Mouse (Mus musculus) embryonic stem cell, embryonic (primary cell): Measurements from ENCODE around the gene Slc36a2.

Experiments used
- CTCF ChIA-PET, 4 experiments: fragments of 300-600 bp in 2 of 4; fragments of 350-600 bp in 2 of 4; sonication (Branson Sonifier 250); formaldehyde crosslinking; loops; one replicate each; lab custom pipeline; 2022; ENCODE audit warnings: inconsistent platforms in 2 of 4; lab: Charles Lee
- POLR2A ChIA-PET, 4 experiments: fragments of 300-600 bp in 2 of 4; fragments of 350-600 bp in 2 of 4; sonication (Branson Sonifier 250); formaldehyde crosslinking; loops; one replicate each; lab custom pipeline; 2022; ENCODE audit warnings: antibody characterized with exemption in 4 of 4, inconsistent platforms in 1 of 4; lab: Charles Lee

Gene Slc36a2

DNA sequence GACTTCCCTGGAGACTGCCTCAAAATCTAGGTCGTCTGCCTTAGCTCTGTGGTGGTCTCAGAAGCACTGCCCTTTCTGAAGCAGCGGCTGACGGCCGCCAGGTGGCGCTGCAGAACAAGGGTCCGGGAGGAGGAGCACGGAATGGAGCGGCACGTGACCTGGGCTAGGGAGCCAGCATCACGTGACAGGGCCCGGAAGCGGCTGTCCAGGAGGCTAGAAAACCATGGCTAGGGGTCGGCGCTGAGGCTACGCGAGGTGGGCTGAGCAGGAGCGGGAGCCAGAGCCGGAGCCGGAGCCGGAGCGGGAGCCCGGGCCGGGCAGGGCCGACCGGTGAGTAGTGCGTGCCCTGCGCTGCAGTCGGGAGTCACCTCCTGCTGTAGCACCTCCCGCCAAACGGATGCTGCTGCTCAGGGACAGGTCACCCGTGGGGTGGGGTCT, 19.3 kb upstream of the Slc36a2 start, which contains the start of gene Slc36a1:
Gene Slc36a1 (plus strand): TSS at position 192 of the 438 bp plus-strand sequence.
- ChIA-PET POLR2A (interaction anchor here (0.6 to 4.0 kb wide), 31 partner anchors 9 to 407 kb away, joined by 3 to 38 read pairs (median 4); partner anchors contain the start of genes G3bp1 (in 2 of the 4), Atox1 (in 1 of the 4), Gm2a (in 1 of the 4) and Slc36a2 (in 1 of the 4)), CTCF (interaction anchor here (0.5 to 5.4 kb wide), 67 partner anchors 8 to 372 kb away, joined by 3 to 109 read pairs (median 4); partner anchors contain the start of genes Slc36a2 (in 2 of the 4), Atox1 (in 1 of the 4), Fat2 (in 1 of the 4) and G3bp1 (in 1 of the 4))

DNA sequence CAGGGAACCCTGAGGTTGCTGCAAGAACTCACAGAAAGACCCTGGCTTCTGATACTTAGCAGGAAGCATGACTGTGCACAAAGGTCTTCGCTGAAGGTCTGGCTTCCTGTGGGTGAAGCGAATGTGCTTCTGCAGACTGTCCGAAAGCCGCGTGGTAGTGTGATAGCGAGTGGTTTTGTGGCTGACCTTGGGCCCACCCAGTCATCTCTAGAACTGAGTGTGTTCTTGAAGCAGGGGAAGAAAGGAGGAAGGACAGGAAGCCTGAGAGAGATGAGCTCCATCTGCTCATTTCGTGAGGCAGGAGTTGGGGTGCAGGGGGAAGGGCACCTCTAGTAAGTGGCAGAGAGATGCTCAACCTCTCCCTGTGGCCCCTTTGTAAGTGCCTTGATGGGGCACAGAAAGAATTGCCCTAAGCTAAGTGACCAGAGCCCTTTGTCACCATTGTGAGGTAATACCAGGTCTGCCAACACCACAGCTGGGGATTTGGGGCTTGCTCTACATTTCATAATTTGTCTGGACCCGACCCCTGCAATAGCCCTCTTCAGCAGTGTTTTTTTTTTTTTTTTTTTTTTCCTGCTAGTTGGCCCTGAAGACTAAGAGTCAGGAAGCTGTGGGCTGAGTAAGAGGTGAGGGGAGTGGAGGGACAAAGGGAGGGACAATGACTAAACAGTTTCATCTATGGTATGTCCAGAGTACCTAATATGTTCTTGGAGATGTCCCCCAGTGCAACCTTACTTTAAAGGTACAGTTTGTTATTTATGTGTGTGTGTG, 13.0 kb upstream of the Slc36a2 start:
- ChIA-PET POLR2A (interaction anchor here (0.5 to 2.0 kb wide), 6 partner anchors 30 to 271 kb away, joined by 3 to 8 read pairs (median 3); partner anchors contain the start of genes Ccdc69 (in 1 of the 4) and G3bp1 (in 1 of the 4)), CTCF (interaction anchor here (0.5 to 7.3 kb wide), 15 partner anchors 10 to 247 kb away, joined by 3 to 38 read pairs (median 4); no protein-coding TSS in a partner anchor)

DNA sequence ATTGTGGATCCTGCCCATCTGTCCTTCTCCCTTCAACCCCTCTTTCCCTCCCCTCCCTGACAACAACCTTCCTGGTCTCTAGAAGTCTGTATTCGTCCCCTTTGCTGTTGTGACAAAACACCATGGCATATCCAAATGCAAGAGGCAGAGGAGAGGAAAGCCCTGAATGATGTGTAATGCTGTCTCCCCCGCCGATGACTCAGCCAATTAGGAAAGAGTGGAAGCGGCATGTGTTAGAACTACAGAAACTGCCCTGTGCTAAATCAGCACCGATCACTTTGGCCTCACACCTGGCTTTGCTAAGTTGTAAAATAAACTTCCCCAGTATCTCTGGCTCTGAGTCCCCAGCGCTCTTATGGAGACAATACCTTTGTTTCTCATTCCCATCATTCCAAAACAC, 12.2 kb upstream of the Slc36a2 start:
- POLR2A ChIA-PET = interaction anchor here in 1 of 4 experiments (0.6 to 1.6 kb wide), 2 partner anchors 197 to 269 kb away, joined by 3 to 4 read pairs; no protein-coding TSS in a partner anchor

DNA sequence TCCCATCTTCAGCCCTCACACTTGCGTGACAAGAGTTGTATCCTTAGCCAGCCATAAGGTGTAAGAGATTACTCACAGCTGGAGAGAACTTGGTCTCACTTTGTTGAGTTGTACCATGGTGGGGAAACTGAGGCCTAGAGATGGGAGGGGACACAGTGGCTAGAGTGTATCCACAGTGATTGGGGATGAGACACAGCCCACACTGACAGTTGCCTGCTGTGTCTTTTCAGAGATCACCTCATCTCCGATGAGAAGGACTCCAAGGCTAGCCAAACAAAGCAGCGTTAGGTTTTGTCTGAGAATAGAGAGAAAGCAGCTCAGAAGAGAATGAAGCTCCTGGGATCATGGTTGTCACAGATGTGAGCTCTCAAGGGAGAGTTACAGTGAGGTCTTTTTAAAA, 5.3 kb upstream of the Slc36a2 start:
- CTCF ChIA-PET = interaction anchor here in 3 of 4 experiments (0.6 to 1.3 kb wide), 6 partner anchors 14 to 210 kb away, joined by 3 to 5 read pairs (median 4); partner anchors contain the start of gene Slc36a1 (in 2 of the 3)
- POLR2A ChIA-PET = interaction anchor here in 1 of 4 experiments (0.7 to 1.1 kb wide), 2 partner anchors 8 to 1748 kb away, joined by 3 read pairs; no protein-coding TSS in a partner anchor

More for the DNA sequence above, 12.2 kb upstream of the Slc36a2 start:
- CTCF ChIA-PET = interaction anchor here in 3 of 4 experiments (0.5 to 7.3 kb wide), 7 partner anchors 11 to 247 kb away, joined by 3 to 38 read pairs (median 3); no protein-coding TSS in a partner anchor

DNA sequence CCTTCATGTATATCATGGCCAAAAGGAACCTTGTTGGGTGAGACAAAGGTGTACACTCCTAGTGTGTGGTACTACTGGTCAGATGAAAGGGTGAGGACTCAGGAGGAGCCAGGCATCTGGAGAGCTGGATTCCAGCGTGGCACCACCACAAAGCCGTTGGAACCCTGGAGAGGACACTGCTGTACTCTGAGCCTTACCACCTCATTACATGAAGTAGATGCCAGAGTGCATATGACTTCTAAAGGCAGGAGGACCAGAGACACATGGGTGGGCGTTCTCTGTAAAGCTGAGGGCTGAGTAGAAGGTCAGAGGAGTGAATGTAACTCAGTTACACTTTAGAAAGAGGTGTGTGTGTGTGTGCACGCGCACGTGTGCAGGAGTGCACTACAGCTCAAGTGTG, 2.9 kb upstream of the Slc36a2 start:
- POLR2A ChIA-PET = no interaction called here
- CTCF ChIA-PET = interaction anchor here in 3 of 4 experiments (0.7 to 1.6 kb wide), 4 partner anchors 16 to 540 kb away, joined by 4 to 5 read pairs (median 4); partner anchors contain the start of gene Slc36a1 (in 1 of the 3)

DNA sequence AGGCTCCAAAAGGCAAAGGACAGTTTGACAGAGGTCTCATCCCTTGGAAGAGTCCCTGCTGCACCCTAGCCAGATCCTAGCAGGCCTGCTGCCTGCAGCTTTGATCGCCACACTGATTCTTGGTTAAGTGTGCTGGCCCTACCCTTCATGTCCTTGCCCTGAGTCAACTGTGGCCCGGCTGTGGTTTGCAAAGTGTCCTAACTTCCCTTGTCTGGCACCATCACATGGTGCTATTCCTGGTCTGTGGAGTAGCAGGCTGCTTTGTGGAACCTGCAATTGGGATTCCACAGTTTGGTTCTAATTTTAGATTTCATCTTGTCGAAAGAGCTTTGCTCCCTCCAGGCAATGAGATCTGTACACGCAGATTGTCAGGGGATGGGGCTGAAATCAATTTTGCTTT, 2.4 kb upstream of the Slc36a2 start:
- ChIA-PET CTCF (interaction anchor here in 3 of 4 experiments (0.7 to 1.6 kb wide), 4 partner anchors 17 to 541 kb away, joined by 3 to 5 read pairs (median 4); partner anchors contain the start of gene Slc36a1 (in 1 of the 3)), POLR2A (no interaction called here)

DNA sequence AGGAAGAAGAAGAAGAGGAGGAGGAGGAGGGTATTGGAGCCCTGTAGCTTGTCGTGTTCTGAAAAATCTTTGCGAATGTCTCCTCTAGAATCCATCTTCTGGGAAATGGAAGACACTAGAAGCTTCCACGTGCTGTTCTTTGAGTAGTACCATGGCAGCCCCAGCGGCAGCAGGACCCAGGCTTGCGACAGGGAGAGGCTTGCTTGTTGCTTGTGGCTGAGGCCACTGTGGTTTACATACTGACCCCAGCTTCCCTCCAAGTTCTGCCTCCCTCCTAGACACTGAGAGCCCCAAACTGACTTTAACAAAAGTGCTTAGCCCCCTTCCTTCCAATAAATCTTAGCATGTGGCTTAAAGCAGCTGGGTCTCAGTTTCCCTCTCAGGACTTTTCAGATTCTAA, 631 bp downstream of the Slc36a2 start:
- CTCF ChIA-PET = interaction anchor here in 3 of 4 experiments (0.8 to 3.1 kb wide), 13 partner anchors 11 to 206 kb away, joined by 3 to 17 read pairs (median 8); partner anchors contain the start of genes Slc36a1 (in 2 of the 3) and Gm2a (in 1 of the 3)
- POLR2A ChIA-PET = interaction anchor here in 2 of 4 experiments (0.6 to 1.6 kb wide), 11 partner anchors 9 to 285 kb away, joined by 3 to 9 read pairs (median 4); partner anchors contain the start of genes Gm2a (in 2 of the 2), G3bp1 (in 1 of the 2) and Slc36a1 (in 1 of the 2)

DNA sequence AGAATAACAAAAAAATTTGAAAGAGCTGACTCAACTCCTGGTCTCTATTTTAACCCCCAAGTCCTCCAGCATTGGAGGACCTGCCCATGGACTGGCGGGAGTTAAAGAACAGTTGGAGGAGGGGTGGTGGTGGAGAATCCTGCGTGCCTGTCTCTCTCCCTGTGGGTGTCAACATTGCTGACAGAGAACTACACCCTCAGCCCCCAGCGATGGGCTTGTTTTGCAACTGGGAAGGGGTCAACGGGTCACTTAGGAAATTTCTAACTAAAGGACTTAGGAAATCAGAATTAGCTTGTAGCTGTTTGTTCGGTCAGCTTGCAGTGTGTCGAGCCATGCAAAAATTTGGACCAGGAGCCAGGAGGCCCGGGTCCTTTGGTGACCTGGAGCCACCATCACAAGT, 1.8 kb downstream of the Slc36a2 start:
- CTCF ChIA-PET = no interaction called here

DNA sequence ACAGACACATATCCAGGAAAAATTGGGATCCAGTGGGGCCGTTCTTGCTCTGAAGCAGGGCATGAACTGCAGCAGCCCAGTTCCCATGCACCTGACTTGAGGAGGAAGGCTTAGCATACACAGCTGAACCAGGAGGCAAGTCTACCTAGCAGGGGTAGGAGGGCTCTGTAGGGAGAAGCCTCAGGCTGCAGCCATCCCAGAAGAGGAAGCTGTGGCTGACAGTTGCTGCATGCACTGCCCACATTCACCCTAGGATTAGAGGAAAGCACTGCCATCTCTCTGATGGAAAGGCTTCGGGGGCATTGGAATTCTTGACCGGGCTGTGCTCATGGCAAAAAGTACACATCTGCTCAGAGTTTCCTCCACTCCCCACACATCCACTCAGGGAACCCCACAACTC, 5.0 kb downstream of the Slc36a2 start:
- CTCF ChIA-PET = interaction anchor here in 2 of 4 experiments (0.5 to 1.5 kb wide), 2 partner anchors 21 kb away, joined by 4 to 5 read pairs; no protein-coding TSS in a partner anchor
- POLR2A ChIA-PET = no interaction called here

More for the DNA sequence above, 1.8 kb downstream of the Slc36a2 start:
- POLR2A ChIA-PET = interaction anchor here in 2 of 4 experiments (0.7 to 1.6 kb wide), 5 partner anchors 10 to 286 kb away, joined by 3 to 8 read pairs (median 3); partner anchors contain the start of gene G3bp1 (in 1 of the 2)

DNA sequence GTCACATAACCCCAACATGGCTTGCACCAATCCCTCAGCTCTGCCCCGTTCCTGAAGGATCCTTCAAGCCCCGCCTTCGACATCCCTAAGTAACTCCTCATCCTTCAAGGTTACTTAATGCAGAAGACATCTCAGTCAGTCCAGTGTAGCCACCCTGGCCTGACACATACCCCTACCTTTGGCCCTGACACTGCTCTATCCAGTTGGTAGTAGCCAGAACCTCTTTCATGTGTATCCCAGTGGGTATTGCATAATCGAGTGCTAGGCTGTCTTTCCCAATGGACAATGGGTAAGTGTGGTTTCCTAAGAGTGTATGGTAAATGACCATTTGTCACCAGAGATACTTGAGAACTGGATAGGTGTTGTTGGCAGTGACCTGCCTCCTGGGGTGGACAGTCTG, 6.0 kb downstream of the Slc36a2 start:
- POLR2A ChIA-PET = interaction anchor here in 1 of 4 experiments (1.1 kb wide), 1 partner anchor 208 kb away, joined by 3 read pairs; no protein-coding TSS in a partner anchor
- CTCF ChIA-PET = no interaction called here

DNA sequence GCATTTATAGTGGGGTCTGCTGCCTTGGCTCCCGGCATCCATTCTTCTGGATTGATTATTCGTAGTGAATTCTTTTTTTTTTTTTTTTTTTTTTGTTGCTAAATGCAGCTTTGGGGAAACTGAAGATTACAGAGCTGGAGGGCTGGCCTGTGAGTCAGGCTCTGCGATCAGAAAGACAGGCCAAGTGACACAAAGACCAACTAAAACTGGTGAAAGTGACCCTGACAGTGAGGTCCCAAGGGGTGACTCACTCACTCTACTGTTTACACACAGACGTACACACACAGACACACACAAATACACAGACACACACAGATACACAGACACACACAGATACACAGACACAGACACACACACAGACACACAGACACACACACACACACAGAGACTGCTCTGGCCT, 14.4 kb downstream of the Slc36a2 start:
- ChIA-PET CTCF (no interaction called here), POLR2A (interaction anchor here in 2 of 4 experiments (1.3 to 1.5 kb wide), 2 partner anchors 12 to 248 kb away, joined by 3 to 4 read pairs; no protein-coding TSS in a partner anchor)

DNA sequence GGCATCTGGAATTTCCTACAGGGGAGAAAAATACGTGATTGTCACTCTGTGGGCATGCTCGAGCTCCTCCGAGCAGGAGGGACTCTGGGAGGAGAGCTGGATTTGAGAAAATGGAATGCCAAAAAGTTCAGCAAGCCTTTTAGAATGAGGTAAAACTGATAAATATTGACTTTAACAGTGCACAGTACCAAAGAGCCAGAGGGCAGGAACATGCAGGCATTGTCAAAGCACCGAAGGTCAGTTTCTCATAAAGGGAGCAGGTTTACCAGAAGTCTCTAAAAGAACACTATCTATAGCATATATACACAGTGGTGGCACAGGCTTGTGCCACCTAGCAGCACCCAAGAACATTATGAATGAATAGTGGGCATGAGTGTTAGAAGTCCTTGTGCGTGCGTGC, 16.0 kb downstream of the Slc36a2 start:
- POLR2A ChIA-PET = interaction anchor here in 2 of 4 experiments (0.6 to 1.4 kb wide), 2 partner anchors 197 to 219 kb away, joined by 3 read pairs; no protein-coding TSS in a partner anchor
- CTCF ChIA-PET = interaction anchor here in 2 of 4 experiments (1.3 to 2.4 kb wide), 3 partner anchors 72 to 218 kb away, joined by 5 to 6 read pairs (median 5); no protein-coding TSS in a partner anchor

DNA sequence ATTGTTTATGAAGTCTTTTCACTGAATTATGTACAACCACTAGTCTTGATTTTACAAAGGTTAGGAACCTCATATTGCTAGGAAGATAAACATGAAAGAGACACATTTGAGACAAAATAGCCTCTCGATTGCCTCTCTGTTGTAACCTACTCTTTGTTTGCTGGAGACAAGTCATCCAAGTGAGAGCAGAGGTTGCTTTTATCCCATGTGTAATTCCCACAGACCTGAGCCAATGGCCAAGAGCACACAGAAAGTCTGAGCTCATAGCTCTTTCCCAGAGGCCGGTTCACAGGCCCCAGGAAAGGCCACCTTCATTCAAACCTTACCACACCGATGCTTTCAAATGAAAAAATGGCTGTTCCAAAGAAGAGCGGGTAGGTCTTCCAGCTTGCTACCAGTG, 16.4 kb downstream of the Slc36a2 start:
- CTCF ChIA-PET = interaction anchor here in 3 of 4 experiments (0.6 to 2.4 kb wide), 5 partner anchors 72 to 219 kb away, joined by 3 to 6 read pairs (median 5); no protein-coding TSS in a partner anchor
- POLR2A ChIA-PET = interaction anchor here in 2 of 4 experiments (0.6 to 1.4 kb wide), 3 partner anchors 10 to 219 kb away, joined by 3 read pairs; no protein-coding TSS in a partner anchor

DNA sequence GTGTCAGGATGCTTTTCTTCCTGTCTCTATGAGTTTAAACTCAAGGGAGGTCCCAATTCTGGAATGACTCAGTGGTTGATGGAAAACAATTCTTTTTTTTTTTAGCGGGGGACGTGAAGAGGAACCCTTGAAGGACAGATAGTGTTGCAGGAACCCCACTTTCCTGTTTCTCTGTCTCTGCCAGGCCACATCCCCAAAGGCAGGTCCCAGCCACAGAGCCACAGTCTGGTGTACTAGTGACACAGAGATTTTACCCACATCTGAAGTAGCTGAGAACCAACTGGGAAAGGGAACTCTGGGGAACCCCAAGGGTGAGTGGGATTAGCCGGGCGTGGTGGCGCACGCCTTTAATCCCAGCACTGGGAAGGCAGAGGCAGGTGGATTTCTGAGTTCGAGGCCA, 19.1 kb downstream of the Slc36a2 start:
- ChIA-PET POLR2A (no interaction called here), CTCF (interaction anchor here in 3 of 4 experiments (0.5 to 3.8 kb wide), 4 partner anchors 183 to 221 kb away, joined by 3 to 75 read pairs (median 12); no protein-coding TSS in a partner anchor)

DNA sequence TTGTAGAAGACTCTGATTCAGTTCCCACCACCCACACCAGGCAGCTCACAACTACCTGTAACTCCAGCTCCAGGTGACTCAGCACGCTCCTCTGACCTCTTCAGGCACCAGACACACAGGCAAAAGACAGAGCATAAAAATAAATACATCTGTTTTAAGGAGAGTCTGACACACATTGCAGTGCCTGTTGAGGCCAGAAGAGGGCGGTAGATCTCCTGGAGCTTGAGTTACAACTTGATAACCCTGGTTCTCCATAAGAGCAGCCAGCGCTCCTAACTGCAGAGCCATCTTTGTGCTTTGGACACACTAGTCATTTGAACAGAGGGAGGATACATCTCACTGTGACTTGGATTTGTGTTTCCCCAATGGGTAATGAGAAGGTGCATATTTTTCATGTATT, 20.2 kb downstream of the Slc36a2 start:
- ChIA-PET CTCF (interaction anchor here (0.5 to 3.8 kb wide), 50 partner anchors 9 to 402 kb away, joined by 3 to 75 read pairs (median 4); partner anchors contain the start of genes Slc36a1 (in 2 of the 4), Slc36a2 (in 2 of the 4), Slc36a3 (in 2 of the 4) and Ccdc69 (in 1 of the 4)), POLR2A (interaction anchor here in 2 of 4 experiments (0.6 to 2.2 kb wide), 7 partner anchors 67 to 304 kb away, joined by 3 to 8 read pairs (median 4); partner anchors contain the start of genes Atox1 (in 1 of the 2), G3bp1 (in 1 of the 2) and Gm2a (in 1 of the 2))

DNA sequence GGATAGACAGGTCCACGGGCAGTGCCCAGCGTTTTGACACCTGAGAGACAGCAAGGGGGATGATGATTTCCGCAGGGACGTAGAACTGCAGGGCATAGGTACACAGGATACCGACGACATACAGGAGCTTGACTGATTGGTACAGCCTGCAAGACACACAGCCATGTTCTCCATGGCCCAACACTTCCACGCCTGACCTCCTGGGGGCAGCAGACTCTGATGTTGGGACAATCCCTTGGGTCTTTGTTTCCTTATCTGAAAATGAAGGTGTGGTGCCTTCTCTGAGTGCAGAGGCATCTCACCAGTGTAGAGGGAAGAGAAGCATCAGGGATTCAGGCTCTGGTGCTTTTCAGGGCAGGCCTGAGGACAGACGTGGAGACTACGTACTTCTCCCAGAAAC, 22.2 kb downstream of the Slc36a2 start:
- CTCF ChIA-PET = interaction anchor here (0.5 to 3.8 kb wide), 21 partner anchors 9 to 287 kb away, joined by 3 to 75 read pairs (median 4); partner anchors contain the start of genes Ccdc69 (in 1 of the 4), Gm2a (in 1 of the 4) and Slc36a1 (in 1 of the 4)
- POLR2A ChIA-PET = interaction anchor here in 1 of 4 experiments (0.5 to 0.6 kb wide), 2 partner anchors 175 to 190 kb away, joined by 3 read pairs; no protein-coding TSS in a partner anchor
